Mouse (Mus musculus) megakaryocyte, embryonic 14.5 days (primary cell): Measurements from ENCODE around the gene Gm20388. TPM values are rescaled to one million over a fixed set of nuclear protein-coding genes. Genes with fewer than 3 reads are reported as not detected.
A peak's percentile ranks its signal among the peaks of the same experiment; 100 is the strongest.

Experiments used
- H3K27me3 ChIP-seq: replicated peaks from 2 replicates; pipeline ENCODE3; 2012; ENCODE audit warnings: inconsistent platforms
- H3K36me3 ChIP-seq: replicated peaks from 2 replicates; pipeline ENCODE3; 2012; ENCODE audit warnings: low read length, inconsistent platforms, mixed read lengths
- H3K4me1 ChIP-seq: 2 replicates; pipeline ENCODE4 v1.6.1; 2012; ENCODE audit warnings: inconsistent platforms
- H3K4me3 ChIP-seq: replicated peaks from 2 replicates; pipeline ENCODE3; 2012; ENCODE audit warnings: moderate library complexity, mild to moderate bottlenecking, inconsistent platforms
- H3K9me3 ChIP-seq: 2 replicates; pipeline ENCODE4 v1.6.1; 2012; ENCODE audit warnings: inconsistent platforms
- FLI1 ChIP-seq: IDR thresholded peaks from 2 replicates; pipeline ENCODE4 v1.6.1; 2012; ENCODE audit warnings: low read length, inconsistent platforms, mixed read lengths
- GATA1 ChIP-seq: IDR thresholded peaks from 3 replicates; pipeline ENCODE4 v1.6.1; 2012; ENCODE audit warnings: mixed read lengths, low read length, inconsistent platforms, borderline replicate concordance
- polyA plus RNA-seq: library from polyadenylated mRNA; stranded (reverse); fragments of >175 nt; gene quantifications from 2 replicates; pipeline ENCODE4 v1.2.3, GENCODE M21; 2012; ENCODE audit warnings: low replicate concordance; ENCODE audit not compliant: insufficient read depth

Gm20388 gene
- polyA plus RNA-seq, 1 experiment: 111 TPM

- no peak overlapping the region for H3K4me3 ChIP-seq
- peaks cover under 1% of the 10 kb centered on the region; the same call in 1 of the 2 replicates for H3K9me3 ChIP-seq
- H3K4me1 ChIP-seq: peaks cover 91% of the 10 kb centered on the region
- TF ChIP-seq GATA1: no peak
- TF ChIP-seq FLI1: no peak
- H3K36me3 ChIP-seq: no peaks in the 10 kb centered on the region
- H3K27me3 ChIP-seq: peaks cover 47% of the 10 kb centered on the region
Measured at GRCm38 (mm10) chr8:122359111-122359775, 2448.6 kb downstream of the Gm20388 start.

GRCm38 (mm10) chr8:122360696-122361416 is 2450.2 kb downstream of the Gm20388 start, which contains the start of gene Trhr2:
Trhr2 (minus strand) TSS chr8:122360746.
- TF ChIP-seq FLI1 (no peak), GATA1 (no peak)
- Histone ChIP-seq H3K9me3 (peaks cover 14% of the 10 kb centered on the region), H3K4me3 (peak within 1 kb of the TSS; percentile 0), H3K27me3 (peaks cover 50% of the 10 kb centered on the region), H3K4me1 (peaks cover 74% of the 10 kb centered on the region), H3K36me3 (peaks cover 9% of the 10 kb centered on the region)

- Histone ChIP-seq H3K36me3 (peaks cover 9% of the 10 kb centered on the region), H3K9me3 (peaks cover 16% of the 10 kb centered on the region), H3K27me3 (peaks cover 50% of the 10 kb centered on the region), H3K4me1 (peaks cover 64% of the 10 kb centered on the region), H3K4me3 (no peak overlapping the region)
- no peak for TF ChIP-seq FLI1
- no peak for TF ChIP-seq GATA1
Measured at GRCm38 (mm10) chr8:122362271-122362670, 2451.6 kb downstream of the Gm20388 start.

DNA sequence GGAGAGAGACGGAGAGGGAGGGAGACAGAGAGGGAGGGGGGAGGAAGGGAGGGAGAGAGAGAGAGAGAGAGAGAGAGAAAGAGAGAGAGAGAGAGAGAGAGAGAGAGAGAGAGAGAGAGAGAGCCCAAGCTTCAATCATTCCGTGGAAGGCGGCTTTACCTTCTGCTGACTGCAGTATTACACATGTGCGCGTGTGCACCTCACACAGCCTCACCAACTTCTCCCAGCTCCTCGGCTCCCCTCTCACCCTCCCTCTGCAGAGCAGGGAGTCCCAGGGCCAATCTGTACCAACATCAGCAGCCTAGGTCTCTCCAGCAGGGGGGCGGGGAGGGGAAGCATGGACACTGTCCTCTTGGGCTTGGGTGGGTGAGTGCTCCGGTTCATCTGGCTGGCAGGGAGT is 2452.3 kb downstream of the Gm20388 start:
- peaks cover 16% of the 10 kb centered on the region for H3K9me3 ChIP-seq
- peaks cover 9% of the 10 kb centered on the region for H3K36me3 ChIP-seq
- TF ChIP-seq GATA1 (no peak), FLI1 (no peak)
- peaks cover 64% of the 10 kb centered on the region for H3K4me1 ChIP-seq
- H3K4me3 ChIP-seq: no peak overlapping the region
- peaks cover 48% of the 10 kb centered on the region for H3K27me3 ChIP-seq

DNA sequence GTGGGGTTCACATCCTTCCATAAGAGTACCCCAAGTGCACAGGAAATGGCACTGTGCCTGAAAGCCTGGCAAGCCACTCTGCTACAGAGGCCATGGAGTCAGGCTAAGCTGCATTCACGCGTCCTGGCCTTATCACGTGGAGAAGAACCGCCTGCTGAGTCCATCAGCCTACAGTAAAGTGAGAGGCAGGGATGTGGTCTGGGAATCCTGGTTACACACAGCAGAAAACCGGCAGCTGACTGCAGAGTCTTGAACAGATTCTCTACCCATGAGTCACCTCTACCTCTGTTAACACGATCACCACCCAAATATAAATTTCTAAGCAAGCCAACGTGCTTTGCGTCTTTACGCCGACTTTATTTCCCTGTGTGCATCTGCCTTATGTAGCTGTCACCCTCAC is 2457.9 kb downstream of the Gm20388 start:
- Histone ChIP-seq H3K36me3 (peaks cover 14% of the 10 kb centered on the region), H3K27me3 (peaks cover 11% of the 10 kb centered on the region), H3K9me3 (peaks cover 16% of the 10 kb centered on the region), H3K4me1 (peaks cover 63% of the 10 kb centered on the region), H3K4me3 (peak overlapping the region; percentile 46)
- TF ChIP-seq GATA1 (no peak), FLI1 (no peak)

GRCm38 (mm10) chr8:122369665-122370064 is 2459.0 kb downstream of the Gm20388 start:
- no peak for TF ChIP-seq GATA1
- no peak for TF ChIP-seq FLI1
- H3K9me3 ChIP-seq: peaks cover 12% of the 10 kb centered on the region
- peaks cover 68% of the 10 kb centered on the region for H3K4me1 ChIP-seq
- H3K36me3 ChIP-seq: peaks cover 20% of the 10 kb centered on the region
- H3K27me3 ChIP-seq: no peaks in the 10 kb centered on the region
- peak overlapping the region; percentile 47 for H3K4me3 ChIP-seq

- TF ChIP-seq GATA1 (no peak), FLI1 (no peak)
- H3K4me1 ChIP-seq: peaks cover 80% of the 10 kb centered on the region
Measured at GRCm38 (mm10) chr8:122371706-122372105, 2461.1 kb downstream of the Gm20388 start.

DNA sequence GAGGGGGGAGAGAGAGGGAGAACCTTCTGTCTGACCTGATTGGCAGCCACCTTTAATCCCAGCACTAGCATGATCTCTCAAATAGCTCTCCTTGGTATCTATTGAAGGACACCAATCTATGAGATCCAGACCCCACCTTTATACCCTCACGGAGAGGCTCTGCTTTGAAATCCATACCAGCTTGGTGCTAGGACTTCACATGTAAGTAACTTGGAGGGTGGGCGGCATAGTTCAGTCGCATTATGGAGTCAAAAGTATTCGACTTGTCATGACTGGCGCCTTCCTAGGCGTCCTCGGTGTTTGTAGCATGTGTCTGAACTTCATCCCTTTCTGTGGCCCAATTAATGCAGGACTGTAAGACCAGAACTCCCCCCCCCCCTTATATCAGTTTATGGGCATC is 2464.7 kb downstream of the Gm20388 start:
- TF ChIP-seq GATA1 (no peak), FLI1 (no peak)
- no peaks in the 10 kb centered on the region for H3K9me3 ChIP-seq
- H3K4me3 ChIP-seq: peak overlapping the region; percentile 99
- peaks cover 46% of the 10 kb centered on the region for H3K36me3 ChIP-seq
- H3K27me3 ChIP-seq: no peaks in the 10 kb centered on the region
- H3K4me1 ChIP-seq: peaks cover 79% of the 10 kb centered on the region

More at GRCm38 (mm10) chr8:122371706-122372105, 2461.1 kb downstream of the Gm20388 start:
- Histone ChIP-seq H3K36me3 (peaks cover 23% of the 10 kb centered on the region), H3K4me3 (no peak overlapping the region), H3K27me3 (no peaks in the 10 kb centered on the region), H3K9me3 (no peaks in the 10 kb centered on the region)

DNA sequence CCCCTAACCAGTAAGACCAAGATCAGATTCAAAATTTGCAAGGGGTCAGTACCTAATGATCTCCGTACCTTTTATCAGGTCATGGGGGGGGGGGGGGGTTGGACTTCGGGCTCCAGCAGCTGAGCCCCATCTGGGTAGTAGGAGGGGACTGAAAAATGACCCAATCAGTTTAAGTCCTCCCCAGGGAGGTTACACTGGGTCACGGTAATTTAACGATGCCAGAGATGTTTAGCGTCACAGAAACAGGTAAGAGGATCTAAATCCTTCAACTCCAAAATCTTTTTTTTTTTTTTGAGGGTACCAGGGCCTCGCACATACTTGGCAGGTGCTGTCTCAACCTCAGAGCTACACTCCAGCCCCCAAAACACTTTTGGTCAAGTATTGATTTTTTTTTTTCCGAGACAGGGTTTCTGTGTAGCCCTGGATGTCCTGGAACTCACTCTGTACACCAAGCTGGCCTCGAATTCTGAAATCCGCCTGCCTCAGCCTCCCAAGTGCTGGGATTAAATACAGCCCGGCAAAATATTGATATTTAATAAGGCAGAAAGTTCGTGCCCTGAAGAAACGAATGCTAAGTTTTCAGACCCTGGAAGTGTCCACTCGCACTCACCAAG is 2465.2 kb downstream of the Gm20388 start:
- Histone ChIP-seq H3K9me3 (no peaks in the 10 kb centered on the region), H3K27me3 (no peaks in the 10 kb centered on the region), H3K4me3 (peak overlapping the region; percentile 99), H3K4me1 (peaks cover 79% of the 10 kb centered on the region), H3K36me3 (peaks cover 52% of the 10 kb centered on the region)
- TF ChIP-seq GATA1 (no peak), FLI1 (no peak)
